Mouse (Mus musculus): ENCODE measurements around the gene Mlh1. TPM values are rescaled to one million over a fixed set of nuclear protein-coding genes. Genes with fewer than 3 reads are reported as not detected.

Mlh1 gene
- total RNA-seq, 2 experiments from 2014 or later = 10.2 to 11.3 TPM

- DNase-seq = no peak
- intact Hi-C loops (cut with DNase I) = no loop called here
These were observed 89.4 kb downstream of the Mlh1 start for GRCm38 (mm10) chr9:111182176-111182575.

GRCm38 (mm10) chr9:111178971-111179370 is 92.6 kb downstream of the Mlh1 start:
- intact Hi-C loops (cut with DNase I) = no loop called here
- DNase-seq = no peak

Other genes with a start within 250 kb of the Mlh1 start
- gene Ccrl2, start 214.3 kb downstream of the Mlh1 start, total RNA-seq (2021) = 10 to 100 TPM in 1 of 2 experiments, 1 to 10 TPM in 1; 9.7 to 10.5 TPM
- 10 to 100 TPM; 85.8 to 86.9 TPM for gene Lrrfip2, start 154.2 kb downstream of the Mlh1 start, total RNA-seq (2021)
- gene Epm2aip1, start 138 bp upstream of the Mlh1 start, total RNA-seq (2021) = 10 to 100 TPM; 27.6 to 28.1 TPM
- gene Trank1, start 39.9 kb upstream of the Mlh1 start, total RNA-seq (2021) = not detected
- gene Dclk3, start 167.3 kb upstream of the Mlh1 start, total RNA-seq (2021) = under 1 TPM; 0.32 to 0.43 TPM